Mouse (Mus musculus): Measurements from ENCODE around the gene Ppbp.

DNA sequence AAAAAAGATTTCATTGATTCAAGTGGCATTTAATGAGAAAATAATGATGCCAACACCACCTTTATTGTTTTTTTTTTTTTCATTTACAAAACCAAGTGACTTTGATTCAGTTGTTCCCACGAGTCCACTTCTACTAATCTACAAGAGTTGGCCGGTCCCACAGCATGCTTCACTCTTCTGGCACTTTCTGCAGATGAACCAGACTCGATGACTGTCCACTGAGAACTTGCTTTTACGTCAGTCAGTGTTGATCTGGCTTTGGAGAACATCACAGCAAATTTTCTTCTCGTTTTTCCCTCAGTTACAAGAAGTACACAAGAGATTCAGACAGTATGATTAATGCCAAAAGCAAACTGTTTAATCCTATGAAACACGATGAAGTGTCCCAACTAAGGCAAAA, 10.5 kb downstream of the Ppbp start:
- TF ChIP-seq GATA1 (IDR thresholded peaks at IDR 0.05; ENCODE audit: borderline replicate concordance, low read length) = no peak
- TF ChIP-seq FLI1 (IDR thresholded peaks at IDR 0.05; ENCODE audit: low read length) = no peak
